25 mouse cellular contexts compared by ENCODE assay signal in genomic region chrX:50991324-50991723, GRCm38 (mm10). TPM values are rescaled to one million over a fixed set of nuclear protein-coding genes. Genes with fewer than 3 reads are reported as not detected.
A peak's percentile ranks its signal among the peaks of the same experiment; 100 is the strongest.
DNase-seq lines count a peak whose midpoint lies in the region; ATAC-seq lines count a peak whose summit lies in the region.
"Had no signal": no experiment of that assay in that cellular context is flagged by ENCODE, and none has a peak within 500 bp of the region (broad histone marks: within the 10 kb centered on the region; RNA-seq: fewer than 3 reads in every experiment).

No protein-coding gene starts in this region.

- DNase-seq in limb, embryonic 10.5 days (ENCODE audit: low spot score): no peak
- peak; percentile 14 to 25 for DNase-seq in urinary bladder, adult 18-20 months (ENCODE audit: low spot score in 2 of 2)
- DNase-seq in urinary bladder, postnatal 10 days (ENCODE audit: low spot score): no peak
- DNase-seq in fat pad, adult 2 months (ENCODE audit: extremely low read depth, low read depth, low spot score): peak; percentile 76
- peak; percentile 23 for DNase-seq in urinary bladder, postnatal 25 days (ENCODE audit: low spot score)
- no peak for DNase-seq in MN1 (ENCODE audit: low spot score)
- DNase-seq: adrenal gland, adult 8-10 months; adrenal gland, postnatal 14 days; adrenal gland, postnatal 36 days; cerebellum, adult 11-12 months; cerebellum, adult 2 months; cerebellum, adult 9-10 months; cerebellum, postnatal 10 days; cerebellum, postnatal 25 days; forebrain, postnatal 0 days had no signal

- 80% methylated on average over 5 of the region's 5 CpGs for WGBS in limb, embryonic 15.5 days
- WGBS in limb, embryonic 10.5 days: 91% methylated on average over 5 of the region's 5 CpGs
- 97% methylated on average over 5 of the region's 5 CpGs for WGBS in forebrain, embryonic 16.5 days

- H3K4me3 ChIP-seq in limb, embryonic 15.5 days: no peak overlapping the region
- H3K4me3 ChIP-seq in limb, embryonic 10.5 days: no peak overlapping the region
- H3K4me3 ChIP-seq in forebrain, embryonic 16.5 days (replicated peaks; ENCODE audit: low read length): no peak overlapping the region
- H3K4me3 ChIP-seq: embryonic facial prominence, embryonic 13.5 days; forebrain, embryonic 10.5 days; forebrain, embryonic 12.5 days had no signal

- H3K4me2 ChIP-seq in limb, embryonic 15.5 days: no peak overlapping the region
- H3K4me2 ChIP-seq in forebrain, embryonic 16.5 days (ENCODE audit: low read length): no peak overlapping the region
- H3K4me2 ChIP-seq: embryonic facial prominence, embryonic 13.5 days; forebrain, embryonic 12.5 days had no signal

- H3K9ac ChIP-seq in limb, embryonic 15.5 days: no peak overlapping the region
- H3K9ac ChIP-seq in forebrain, embryonic 16.5 days (replicated peaks; ENCODE audit: low read depth, low read length): no peak overlapping the region
- H3K9ac ChIP-seq: embryonic facial prominence, embryonic 13.5 days; forebrain, embryonic 12.5 days; forebrain, postnatal 0 days had no signal

- H3K27me3 ChIP-seq in limb, embryonic 15.5 days: no peaks in the 10 kb centered on the region
- peaks cover 30% of the 10 kb centered on the region; the same call in 1 of the 2 replicates for H3K27me3 ChIP-seq in limb, embryonic 10.5 days (ENCODE audit: low read depth, poor library complexity, severe bottlenecking)
- H3K27me3 ChIP-seq in forebrain, embryonic 16.5 days (replicated peaks; ENCODE audit: control insufficient read depth, insufficient read depth, low read length): no peaks in the 10 kb centered on the region
- H3K27me3 ChIP-seq: forebrain, embryonic 12.5 days had no signal

- H3K9me3 ChIP-seq in limb, embryonic 15.5 days: no peaks in the 10 kb centered on the region
- no peaks in the 10 kb centered on the region for H3K9me3 ChIP-seq in limb, embryonic 10.5 days (replicated peaks)
- no peaks in the 10 kb centered on the region for H3K9me3 ChIP-seq in forebrain, embryonic 16.5 days (ENCODE audit: control insufficient read depth, low read length)
- H3K9me3 ChIP-seq: embryonic facial prominence, embryonic 13.5 days; forebrain, embryonic 10.5 days; forebrain, embryonic 12.5 days had no signal

- H3K36me3 ChIP-seq in limb, embryonic 15.5 days: no peaks in the 10 kb centered on the region
- 0 out of 2 replicates have a peak, but pooled peaks cover 2% of the 10 kb centered on the region for H3K36me3 ChIP-seq in limb, embryonic 10.5 days
- no peaks in the 10 kb centered on the region for H3K36me3 ChIP-seq in forebrain, embryonic 16.5 days (ENCODE audit: control insufficient read depth, insufficient read depth)
- H3K36me3 ChIP-seq: embryonic facial prominence, embryonic 13.5 days; forebrain, embryonic 10.5 days; forebrain, embryonic 12.5 days had no signal

- no peaks in the 10 kb centered on the region for H3K4me1 ChIP-seq in limb, embryonic 15.5 days
- no peaks in the 10 kb centered on the region for H3K4me1 ChIP-seq in limb, embryonic 10.5 days
- no peaks in the 10 kb centered on the region for H3K4me1 ChIP-seq in forebrain, embryonic 16.5 days (replicated peaks; ENCODE audit: control insufficient read depth, insufficient read depth, low read length)
- H3K4me1 ChIP-seq: embryonic facial prominence, embryonic 13.5 days; forebrain, embryonic 10.5 days; forebrain, embryonic 12.5 days had no signal

- no peak for ATAC-seq in limb, embryonic 15.5 days (ENCODE audit: insufficient number of reproducible peaks, low FRiP score, low TSS enrichment, low read depth)
- no peak for ATAC-seq in forebrain, embryonic 16.5 days
- ATAC-seq: activated CD4-positive, CD25-positive, alpha-beta regulatory T cell, adult 4 months; forebrain, embryonic 14.5 days; forebrain, postnatal 0 days; Patski had no signal

- 0 out of 2 replicates have a peak overlapping the region, but pooled peaks have one; percentile 22 for H3K27ac ChIP-seq in limb, embryonic 15.5 days
- no peak overlapping the region for H3K27ac ChIP-seq in limb, embryonic 10.5 days
- H3K27ac ChIP-seq in forebrain, embryonic 16.5 days (ENCODE audit: low read length): no peak overlapping the region
- H3K27ac ChIP-seq: embryonic facial prominence, embryonic 13.5 days; forebrain, embryonic 10.5 days; forebrain, embryonic 12.5 days had no signal

RNA-seq across cellular contexts. Expression of gene Rap2c, which starts 26.5 kb away (rescaled TPM):
- 27.9 and 29.2 TPM in 2 replicates for polyA plus RNA-seq in limb, embryonic 15.5 days (2015; fragmentation: Nextera tagmentation; extraction: Ambion mirVana)
- polyA plus RNA-seq in limb, embryonic 10.5 days (2016; fragmentation: Nextera tagmentation; extraction: Ambion mirVana): 31.9 and 33.3 TPM in 2 replicates
- polyA plus RNA-seq in forebrain, embryonic 16.5 days (2015; fragmentation: Nextera tagmentation; extraction: Ambion mirVana): 11.4 and 13.5 TPM in 2 replicates

RNA-seq across cellular contexts. Expression of gene Frmd7, which starts 48.8 kb away (rescaled TPM):
- polyA plus RNA-seq in limb, embryonic 15.5 days (2015; fragmentation: Nextera tagmentation; extraction: Ambion mirVana): 0.12 TPM in 1 of 2 replicates, not detected in the other
- polyA plus RNA-seq in limb, embryonic 10.5 days (2016; fragmentation: Nextera tagmentation; extraction: Ambion mirVana): 0.25 and 0.28 TPM in 2 replicates
- polyA plus RNA-seq in forebrain, embryonic 16.5 days (2015; fragmentation: Nextera tagmentation; extraction: Ambion mirVana): 0.35 and 0.41 TPM in 2 replicates
- polyA plus RNA-seq: C2C12; embryonic facial prominence, embryonic 11.5 days; embryonic facial prominence, embryonic 13.5 days; forebrain, embryonic 12.5 days; Patski had no signal

Comparison
In these comparisons a context has a peak if more than half of its experiments do, and no peak if none do; other contexts are left out.
1. DNase-seq: peak in urinary bladder, adult 18-20 months (2 of 2), fat pad, adult 2 months (single experiment) and urinary bladder, postnatal 25 days (single experiment); none in limb, embryonic 10.5 days (single experiment), urinary bladder, postnatal 10 days (single experiment) and MN1 (single experiment).